Mouse (Mus musculus) myocyte (in vitro differentiated cells): Measurements from ENCODE around the gene Crnkl1.

Source experiments
- POLR2A ChIP-seq: IDR thresholded peaks from one replicate; pipeline ENCODE4 v1.6.1; 2011; ENCODE audit warnings: low read depth, mild to moderate bottlenecking, control low read depth, moderate library complexity; ENCODE audit not compliant: insufficient read length
- SRF ChIP-seq: IDR thresholded peaks from one replicate; pipeline ENCODE4 v1.6.1; 2011; ENCODE audit warnings: low read depth; ENCODE audit not compliant: control insufficient read depth, insufficient read length

- TF ChIP-seq POLR2A, result no peak
- TF ChIP-seq SRF, result no peak
Observed at GRCm38 (mm10) chr2:145980881-145981280, 46.1 kb upstream of the Crnkl1 start.
